Mouse (Mus musculus) kidney, postnatal 25 days (tissue): ENCODE results near the gene Aatk.

Experiments
- DNase-seq, 2 experiments: peaks; one replicate each; pipeline ENCODE4 v3.0.0; 2021; ENCODE audit warnings: mixed read lengths in 2 of 2

Aatk gene

GRCm38 (mm10) chr11:120046553-120047191 lies at the start of gene Aatk:
Aatk (minus strand) TSS chr11:120047167.
- no peak for DNase-seq

- DNase-seq = no peak
These were observed 46.0 kb upstream of the Aatk start for GRCm38 (mm10) chr11:120092817-120093591.

- DNase-seq = no peak
These were observed 43.7 kb upstream of the Aatk start for GRCm38 (mm10) chr11:120090661-120091060.

DNA sequence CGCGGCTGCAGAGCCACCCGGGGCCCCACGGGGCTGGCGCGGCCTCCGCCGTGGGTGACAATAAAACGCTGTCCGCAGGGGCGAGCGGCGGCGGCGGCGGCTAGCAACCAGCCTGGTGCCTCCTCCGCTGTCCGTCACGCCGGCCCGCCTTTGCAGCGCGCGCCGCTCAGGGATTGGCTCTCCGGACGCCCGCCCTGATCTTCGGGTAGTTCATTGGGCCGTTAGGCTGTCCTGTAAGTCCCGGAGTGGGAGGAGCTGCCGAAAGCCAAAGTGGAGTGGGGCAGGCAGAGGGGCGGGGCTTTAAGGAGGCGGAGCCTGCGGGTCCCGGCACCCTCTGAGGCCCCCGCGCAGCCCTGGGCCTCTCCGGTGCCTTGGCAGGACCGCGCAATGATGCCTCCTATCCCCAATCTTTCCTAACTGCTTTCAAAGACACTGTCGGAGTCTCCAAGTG lies 39.8 kb upstream of the Aatk start, which contains the start of gene Cep131:
Gene Cep131, minus strand, starts transcription at position 126 of the 451 bp plus-strand sequence.
- DNase-seq = peak; percentile 99

DNA sequence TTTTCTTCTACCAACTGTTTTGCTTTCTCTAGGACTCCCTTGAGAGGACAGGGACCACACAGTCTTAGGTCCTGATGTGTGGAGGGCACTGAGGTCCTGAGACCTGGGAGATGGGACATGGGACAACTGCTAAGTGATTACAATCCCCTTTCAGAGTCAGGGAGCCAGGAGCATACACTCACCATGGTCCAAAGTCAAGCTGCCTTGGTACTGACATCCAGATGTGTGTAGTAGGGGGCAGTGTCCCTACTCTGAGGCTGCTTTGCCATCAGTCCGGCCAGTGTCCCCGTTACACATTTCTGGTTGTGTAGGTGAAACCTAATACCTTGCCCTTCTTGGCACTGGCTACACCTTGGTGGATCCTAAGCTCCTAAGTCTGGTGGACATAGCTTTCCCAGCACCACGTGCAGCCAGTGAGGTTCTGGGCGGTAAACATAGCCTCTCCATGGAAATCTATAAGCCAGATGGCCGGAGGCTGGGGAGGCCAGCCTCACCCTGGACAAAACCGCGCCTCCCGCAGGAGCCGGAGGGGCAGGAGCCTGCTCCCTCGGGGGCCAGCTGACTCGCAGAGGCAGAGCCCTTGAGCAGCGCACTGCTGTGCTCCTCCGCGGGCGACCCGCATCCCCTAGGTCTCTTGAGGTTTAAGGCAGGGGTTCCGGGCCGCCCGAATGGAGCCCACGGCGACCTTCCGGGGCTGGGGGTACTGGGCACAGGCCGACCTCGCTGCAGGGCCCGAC lies 39.1 kb upstream of the Aatk start:
- peak in 1 of 2 experiments; percentile 22 for DNase-seq

DNA sequence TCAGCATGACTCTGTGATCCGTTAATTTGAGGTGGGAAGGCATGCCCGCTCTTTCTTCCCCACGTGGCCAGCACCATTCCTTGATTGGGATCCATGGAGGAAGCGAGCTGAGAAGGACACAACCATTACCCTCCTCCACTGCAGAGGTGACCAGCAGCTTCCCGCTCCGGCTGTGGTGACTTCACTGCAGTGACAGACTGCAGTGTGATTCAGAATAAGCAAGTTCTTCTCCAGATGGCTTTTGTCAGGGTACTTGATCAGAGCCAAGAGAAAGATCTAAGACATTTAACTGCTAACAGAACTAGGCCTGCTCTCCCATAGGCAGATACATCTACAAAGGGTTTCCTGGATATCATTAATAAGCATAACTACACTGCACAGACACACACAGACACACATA lies 33.3 kb upstream of the Aatk start:
- DNase-seq = no peak

- DNase-seq = no peak
These were observed 29.2 kb upstream of the Aatk start for GRCm38 (mm10) chr11:120076191-120076590.

DNA sequence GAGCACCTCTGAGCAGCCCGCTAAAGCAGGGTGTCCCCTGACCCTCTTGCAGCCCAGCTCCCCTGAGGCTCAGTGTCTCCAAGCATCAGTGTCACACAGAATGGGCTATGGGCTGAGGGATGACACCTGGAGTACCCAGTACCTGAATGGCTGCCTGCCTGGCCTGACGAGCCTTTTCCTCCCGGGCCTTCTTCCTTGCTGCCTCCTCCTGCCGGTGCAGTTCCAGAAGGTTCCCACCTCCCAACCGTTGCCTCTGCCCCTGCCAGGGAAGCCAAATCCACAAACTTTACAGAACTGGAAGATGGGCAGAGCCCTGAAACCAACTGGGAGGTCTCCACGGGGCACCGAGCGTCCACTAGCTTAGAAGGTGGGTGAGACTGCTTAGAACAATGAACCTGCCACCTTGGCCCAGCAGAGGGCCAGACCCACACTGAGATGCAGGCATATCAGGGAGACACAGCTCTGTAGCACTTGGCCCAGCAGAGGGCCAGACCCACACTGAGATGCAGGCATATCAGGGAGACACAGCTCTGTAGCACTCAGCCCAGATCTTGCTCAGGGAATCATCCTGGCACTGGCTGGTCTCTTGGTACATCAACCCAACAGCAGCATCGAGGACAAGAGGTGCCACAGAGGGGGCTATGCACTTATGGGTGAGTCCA lies 26.1 kb upstream of the Aatk start:
- no peak for DNase-seq

- DNase-seq = no peak
These were observed 24.9 kb upstream of the Aatk start for GRCm38 (mm10) chr11:120071731-120072320.

GRCm38 (mm10) chr11:120071065-120071464 lies 24.1 kb upstream of the Aatk start:
- DNase-seq = no peak

- no peak for DNase-seq
These were observed 23.4 kb upstream of the Aatk start for GRCm38 (mm10) chr11:120070286-120070930.

- no peak for DNase-seq
These were observed 22.3 kb upstream of the Aatk start for GRCm38 (mm10) chr11:120069261-120069660.

DNA sequence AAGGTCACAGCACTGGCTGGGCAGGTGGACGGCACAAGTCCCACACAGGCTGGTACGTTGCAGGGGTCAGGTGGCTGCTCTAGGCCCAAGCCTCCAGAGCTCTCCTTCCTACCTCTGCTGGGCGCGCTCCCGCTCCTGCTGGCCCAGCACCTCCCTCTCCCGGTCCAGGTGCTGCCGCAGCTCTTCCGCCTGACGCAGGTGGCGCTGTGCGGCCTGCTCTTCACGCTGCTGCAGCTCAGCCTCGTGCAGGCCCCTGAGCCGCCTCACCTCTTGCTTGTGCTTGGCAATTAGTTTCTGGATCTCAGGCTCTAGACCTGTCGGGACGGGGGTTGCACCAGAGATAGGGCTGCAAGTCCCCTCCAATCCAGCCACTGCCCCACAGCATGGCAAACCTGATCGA lies 20.9 kb upstream of the Aatk start:
- DNase-seq = no peak

DNA sequence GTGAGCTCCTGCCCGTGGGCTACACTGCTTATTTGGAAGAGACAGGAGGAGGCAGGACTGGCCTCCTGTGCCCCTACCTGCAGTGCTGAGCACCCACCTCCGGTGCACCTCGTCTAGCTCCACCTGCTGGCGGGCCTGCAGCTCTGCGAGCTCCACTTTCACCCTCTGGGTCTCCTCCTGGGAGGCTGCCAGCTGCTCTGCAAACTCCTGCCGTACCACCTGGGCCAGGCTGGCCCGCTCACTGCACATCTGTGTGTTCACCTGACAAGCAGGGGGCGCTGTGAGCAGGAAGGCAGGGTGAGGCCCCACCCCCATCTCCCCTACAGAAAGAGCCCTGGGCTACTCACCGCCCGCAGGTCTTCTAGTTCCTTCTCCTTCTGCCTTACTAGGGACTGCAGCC lies 18.3 kb upstream of the Aatk start:
- peak; percentile 78 to 84 for DNase-seq

DNA sequence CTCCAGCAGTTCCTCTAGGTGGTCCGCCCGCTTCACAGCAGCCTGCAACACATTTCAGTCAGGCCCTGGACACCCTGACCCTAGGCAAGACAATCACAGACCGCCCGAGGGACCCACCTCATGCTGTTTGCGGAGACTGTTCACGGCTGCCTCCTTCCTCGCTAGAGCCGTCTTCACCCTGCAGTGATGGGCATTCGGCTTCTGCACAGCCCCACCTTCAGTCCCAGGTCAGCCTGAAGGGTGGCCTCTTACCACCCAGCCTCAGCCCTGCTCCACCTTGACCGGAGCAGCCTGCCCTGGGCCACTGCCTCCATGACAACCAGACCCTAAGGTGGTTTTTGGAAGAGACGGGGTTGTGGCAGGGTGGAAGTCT lies 17.7 kb upstream of the Aatk start:
- no peak for DNase-seq

DNA sequence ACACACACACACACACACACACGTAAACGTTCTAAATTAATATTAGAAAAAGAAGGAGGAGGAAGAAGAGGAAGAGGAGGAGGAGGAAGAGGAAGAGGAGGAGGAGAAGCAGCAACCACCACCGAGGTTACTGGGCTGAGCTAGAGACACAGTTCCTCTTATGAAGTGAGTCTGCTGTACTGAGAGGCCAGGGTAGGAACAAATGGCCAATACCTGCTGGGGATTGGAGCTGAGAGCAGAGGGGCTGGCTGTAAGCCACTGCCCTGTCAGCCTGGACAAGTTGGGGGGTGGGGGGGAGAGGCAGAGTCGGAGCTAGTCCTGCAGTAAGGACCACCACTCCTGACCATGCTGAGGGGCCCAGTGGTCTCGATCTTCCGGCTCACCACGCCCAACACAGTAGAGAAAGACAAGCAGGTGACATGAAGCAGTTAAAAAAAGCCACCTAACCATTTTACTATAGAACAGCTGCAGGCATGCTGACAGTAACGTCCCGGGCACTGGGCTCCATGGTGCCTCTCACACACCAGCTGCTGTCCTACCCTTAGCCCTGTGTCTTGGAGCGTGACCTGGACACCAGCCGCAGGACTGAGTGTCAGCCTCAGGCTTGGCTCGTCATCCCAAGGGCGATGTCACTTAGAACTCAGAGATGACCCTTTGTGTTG lies 17.2 kb upstream of the Aatk start:
- no peak for DNase-seq

- DNase-seq = no peak
These were observed 16.4 kb upstream of the Aatk start for GRCm38 (mm10) chr11:120063326-120063725.

- no peak for DNase-seq
These were observed 13.7 kb upstream of the Aatk start for GRCm38 (mm10) chr11:120060634-120061033.

DNA sequence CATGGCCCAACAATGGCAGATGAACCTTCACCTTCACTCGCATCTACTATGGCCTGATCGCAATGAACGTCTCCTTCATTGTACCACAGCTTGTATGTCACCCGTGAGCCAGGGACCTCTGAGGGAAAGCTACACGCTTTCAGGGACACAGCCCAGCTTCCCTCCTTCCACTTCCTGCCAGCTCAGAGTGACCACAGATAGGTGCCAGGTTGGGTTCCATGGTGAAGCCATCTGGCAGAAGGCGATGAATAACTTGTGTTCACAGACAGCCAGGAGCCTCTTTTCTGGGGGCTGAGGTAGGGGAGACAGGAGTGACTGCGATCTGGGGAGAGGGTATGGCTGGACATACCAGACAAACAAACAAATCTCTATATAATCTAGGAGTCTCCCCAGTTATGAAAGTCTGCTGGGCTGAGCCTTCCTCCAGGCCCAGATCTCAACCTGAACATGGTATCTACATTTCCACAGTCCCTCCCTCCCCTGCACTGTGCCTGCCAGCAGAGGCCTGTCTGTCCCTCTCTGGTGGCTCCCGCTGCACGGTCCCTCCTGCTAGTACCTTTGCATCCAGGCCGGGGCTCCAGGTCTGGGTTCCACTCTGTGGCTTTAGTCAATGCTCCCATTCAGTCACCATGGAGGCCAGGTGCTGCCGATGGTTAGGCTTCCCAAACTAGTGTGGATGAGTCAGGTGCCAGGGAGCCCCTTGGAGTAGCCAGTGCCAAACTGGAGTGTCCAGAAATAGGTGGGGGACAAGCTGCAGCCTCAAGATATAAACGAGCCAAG lies 9.2 kb upstream of the Aatk start:
- DNase-seq = no peak

DNA sequence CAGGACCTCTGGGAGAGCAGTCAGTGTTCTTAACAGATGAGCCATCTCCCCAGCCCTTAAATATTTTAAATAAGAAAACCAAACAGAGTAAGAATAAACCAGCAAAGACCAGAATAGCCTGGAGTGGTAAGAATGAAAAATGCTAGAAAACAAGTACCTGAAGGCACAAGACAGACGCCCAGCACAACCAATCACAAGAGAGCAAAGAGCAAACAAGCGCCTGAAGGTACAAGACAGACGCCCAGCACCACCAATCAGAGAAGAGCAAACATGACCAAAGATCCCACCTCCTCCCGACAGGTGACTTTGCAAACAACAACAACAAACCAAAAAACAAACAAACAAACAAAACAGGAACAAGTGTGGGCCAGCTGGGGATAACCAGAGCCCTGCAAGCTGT lies 6.9 kb upstream of the Aatk start:
- DNase-seq = no peak

DNA sequence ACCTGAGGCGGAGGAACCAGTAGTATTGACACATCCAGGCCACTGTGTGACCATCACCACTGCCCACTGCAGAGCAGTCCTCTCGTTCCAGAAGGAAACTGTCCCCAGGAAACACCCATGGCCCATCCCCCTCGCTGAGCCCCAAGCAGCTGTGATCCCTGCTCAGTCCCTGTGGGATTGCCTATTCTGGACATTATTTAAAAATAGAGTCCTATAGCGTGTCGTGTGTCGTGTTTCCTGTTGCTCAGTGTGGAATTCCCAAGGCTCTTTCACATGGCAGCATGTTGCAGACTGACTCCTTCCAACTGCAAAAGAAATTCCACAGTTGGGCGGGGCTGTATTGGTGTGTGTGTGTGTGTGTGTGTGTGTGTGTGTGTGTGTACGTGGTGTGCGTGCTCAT lies 5.3 kb upstream of the Aatk start:
- DNase-seq = no peak
